Mouse (Mus musculus) stomach, embryonic 14.5 days (tissue): ENCODE results near the gene Xpr1. TPM values are rescaled to one million over a fixed set of nuclear protein-coding genes. Genes with fewer than 3 reads are reported as not detected.

Source experiments
- ATAC-seq: fragments of 200-750 bp; cut with Nextera tagmentation; 2 replicates; pipeline ENCODE4 v1.8.0; 2017; ENCODE audit warnings: low read depth, moderate TSS enrichment; ENCODE audit not compliant: insufficient number of reproducible peaks, insufficient read depth, low FRiP score
- H3K27ac ChIP-seq: fragments of 300-500 bp; sonication (generic); 2 replicates; pipeline ENCODE4 v1.5.1; 2014; ENCODE audit warnings: mild to moderate bottlenecking, low read length, moderate library complexity, mixed read lengths
- H3K27me3 ChIP-seq: fragments of 300-500 bp; sonication (generic); 2 replicates; pipeline ENCODE4 v1.6.1; 2014; ENCODE audit warnings: low read length, control low read depth, mixed read lengths; ENCODE audit not compliant: control insufficient read depth, insufficient read depth
- H3K36me3 ChIP-seq: fragments of 300-500 bp; sonication (generic); 2 replicates; pipeline ENCODE4 v1.6.1; 2014; ENCODE audit warnings: mild to moderate bottlenecking, control low read depth, low read length, moderate library complexity, mixed read lengths; ENCODE audit not compliant: control insufficient read depth, insufficient read depth
- H3K4me1 ChIP-seq: fragments of 300-500 bp; sonication (generic); 2 replicates; pipeline ENCODE4 v1.6.1; 2014; ENCODE audit warnings: low read length, control low read depth, mixed read lengths; ENCODE audit not compliant: control insufficient read depth, insufficient read depth
- H3K4me2 ChIP-seq: fragments of 300-500 bp; sonication (generic); replicated peaks from 2 replicates; pipeline ENCODE4 v1.6.1; 2014; ENCODE audit warnings: low read depth, low read length, control low read depth
- H3K4me3 ChIP-seq: fragments of 300-500 bp; sonication (generic); 2 replicates; pipeline ENCODE4 v1.5.1; 2014; ENCODE audit warnings: low read depth, low read length, control low read depth
- H3K9ac ChIP-seq: fragments of 300-500 bp; sonication (generic); replicated peaks from 2 replicates; pipeline ENCODE4 v1.6.1; 2014; ENCODE audit warnings: low read depth, mild to moderate bottlenecking, control low read depth, low read length, moderate library complexity, mixed read lengths
- H3K9me3 ChIP-seq: fragments of 300-500 bp; sonication (generic); 2 replicates; pipeline ENCODE4 v1.6.1; 2016; ENCODE audit warnings: low read depth, low read length, control low read depth; ENCODE audit not compliant: control insufficient read depth
- WGBS: fragments of 180-500 bp; shearing (Covaris S2); extraction: QIAGEN DNeasy Blood & Tissue Kit; methylation state at CpG from one replicate; pipeline ENCODE4 v1.1.7; 2014; 5-methylcytosine and 5-hydroxymethylcytosine counted together
- polyA plus RNA-seq: library from polyadenylated mRNA; unstranded; fragments of >200 nt; fragmentation: Nextera tagmentation; extraction: Ambion mirVana; gene quantifications from 2 replicates; pipeline ENCODE4 v1.2.1, GENCODE M21; 2014

The Xpr1 gene
- 9.5 and 12.5 TPM in 2 replicates for polyA plus RNA-seq

- no peaks in the 10 kb centered on the region for H3K9me3 ChIP-seq
- 0 out of 2 replicates have a peak, but pooled peaks cover 3% of the 10 kb centered on the region for H3K4me1 ChIP-seq
- peak; percentile 97 for ATAC-seq
- peak within 1 kb of the TSS; percentile 95 for H3K4me3 ChIP-seq
- H3K27me3 ChIP-seq: no peaks in the 10 kb centered on the region
- peak within 1 kb of the TSS; percentile 76 for H3K27ac ChIP-seq
- H3K9ac ChIP-seq: peak within 1 kb of the TSS; percentile 55
- no peaks in the 10 kb centered on the region for H3K36me3 ChIP-seq
- peak within 1 kb of the TSS; percentile 82 for H3K4me2 ChIP-seq
- under 1% methylated on average over 74 of the region's 82 CpGs for WGBS
Observed at GRCm38 (mm10) chr1:155416701-155417677, at the start of gene Xpr1. Gene Xpr1 (minus strand): TSS chr1:155417415.

GRCm38 (mm10) chr1:155463442-155463841 is 46.2 kb upstream of the Xpr1 start:
- no peaks in the 10 kb centered on the region for H3K9me3 ChIP-seq

GRCm38 (mm10) chr1:155462582-155462981 is 45.4 kb upstream of the Xpr1 start:
- Histone ChIP-seq H3K4me3 (no peak overlapping the region), H3K27ac (no peak overlapping the region), H3K36me3 (no peaks in the 10 kb centered on the region), H3K4me2 (no peak overlapping the region), H3K9me3 (no peaks in the 10 kb centered on the region), H3K4me1 (no peaks in the 10 kb centered on the region), H3K9ac (no peak overlapping the region), H3K27me3 (no peaks in the 10 kb centered on the region)
- WGBS: 73% methylated on average over 5 of the region's 5 CpGs
- ATAC-seq: no peak

More at GRCm38 (mm10) chr1:155463442-155463841, 46.2 kb upstream of the Xpr1 start:
- Histone ChIP-seq H3K4me3 (no peak overlapping the region), H3K36me3 (no peaks in the 10 kb centered on the region), H3K9ac (no peak overlapping the region), H3K27me3 (no peaks in the 10 kb centered on the region), H3K27ac (no peak overlapping the region), H3K4me1 (no peaks in the 10 kb centered on the region), H3K4me2 (no peak overlapping the region)
- 53% methylated on average over 10 of the region's 10 CpGs for WGBS
- ATAC-seq: no peak

GRCm38 (mm10) chr1:155457532-155457931 is 40.3 kb upstream of the Xpr1 start:
- Histone ChIP-seq H3K36me3 (no peaks in the 10 kb centered on the region), H3K4me3 (no peak overlapping the region), H3K9me3 (no peaks in the 10 kb centered on the region), H3K4me1 (no peaks in the 10 kb centered on the region), H3K9ac (no peak overlapping the region), H3K27me3 (no peaks in the 10 kb centered on the region), H3K4me2 (no peak overlapping the region), H3K27ac (no peak overlapping the region)
- WGBS: 67% methylated on average over 7 of the region's 7 CpGs
- ATAC-seq: no peak

- 76% methylated on average over 8 of the region's 8 CpGs for WGBS
- Histone ChIP-seq H3K4me1 (no peaks in the 10 kb centered on the region), H3K4me3 (no peak overlapping the region), H3K9me3 (no peaks in the 10 kb centered on the region), H3K27me3 (no peaks in the 10 kb centered on the region), H3K9ac (no peak overlapping the region), H3K27ac (no peak overlapping the region), H3K36me3 (no peaks in the 10 kb centered on the region), H3K4me2 (no peak overlapping the region)
- no peak for ATAC-seq
Observed at GRCm38 (mm10) chr1:155453180-155453579, 36.0 kb upstream of the Xpr1 start.

- H3K9ac ChIP-seq: no peak overlapping the region
- no peaks in the 10 kb centered on the region for H3K27me3 ChIP-seq
- no peak overlapping the region for H3K4me3 ChIP-seq
- ATAC-seq: no peak
- H3K4me1 ChIP-seq: no peaks in the 10 kb centered on the region
- no peaks in the 10 kb centered on the region for H3K9me3 ChIP-seq
- WGBS: 84% methylated on average over 2 of the region's 2 CpGs
- H3K27ac ChIP-seq: no peak overlapping the region
- no peaks in the 10 kb centered on the region for H3K36me3 ChIP-seq
- H3K4me2 ChIP-seq: no peak overlapping the region
Observed at GRCm38 (mm10) chr1:155448932-155449331, 31.7 kb upstream of the Xpr1 start.

- Histone ChIP-seq H3K27me3 (no peaks in the 10 kb centered on the region), H3K4me2 (no peak overlapping the region), H3K36me3 (no peaks in the 10 kb centered on the region), H3K27ac (no peak overlapping the region), H3K9ac (no peak overlapping the region), H3K9me3 (no peaks in the 10 kb centered on the region), H3K4me1 (no peaks in the 10 kb centered on the region), H3K4me3 (no peak overlapping the region)
- no peak for ATAC-seq
- 67% methylated on average over 6 of the region's 6 CpGs for WGBS
Observed at GRCm38 (mm10) chr1:155447277-155447676, 30.1 kb upstream of the Xpr1 start.

GRCm38 (mm10) chr1:155443115-155443514 is 25.9 kb upstream of the Xpr1 start:
- no peak overlapping the region for H3K27ac ChIP-seq
- no peaks in the 10 kb centered on the region for H3K9me3 ChIP-seq
- no peak overlapping the region for H3K9ac ChIP-seq
- no peak for ATAC-seq
- H3K36me3 ChIP-seq: no peaks in the 10 kb centered on the region
- no peaks in the 10 kb centered on the region for H3K4me1 ChIP-seq
- H3K27me3 ChIP-seq: no peaks in the 10 kb centered on the region
- H3K4me2 ChIP-seq: no peak overlapping the region
- WGBS: 83% methylated on average over 4 of the region's 4 CpGs
- no peak overlapping the region for H3K4me3 ChIP-seq
